Mouse (Mus musculus) liver, embryonic 14.5 days (tissue): ENCODE data around the gene Gsta3. TPM values are rescaled to one million over a fixed set of nuclear protein-coding genes. Genes with fewer than 3 reads are reported as not detected.
A peak's percentile ranks its signal among the peaks of the same experiment; 100 is the strongest.
"Not testable (repeated sequence)": the region's sequence is repeated elsewhere in the genome, so short reads cannot be mapped to it uniquely, and the experiment has no call there.

ENCODE experiments used
- ATAC-seq: fragments of 200-750 bp; cut with Nextera tagmentation; 2 replicates; pipeline ENCODE4 v1.8.0; 2017; ENCODE audit warnings: moderate number of reproducible peaks, mild to moderate bottlenecking, moderate library complexity; ENCODE audit not compliant: insufficient read depth
- DNase-seq, 3 experiments: peaks; one replicate each; pipeline ENCODE4 v3.0.0-alpha.2; 2012 to 2013; ENCODE audit warnings: low read depth in 3 of 3, low spot score in 3 of 3
- H3K27ac ChIP-seq: fragments of 300-500 bp; sonication (generic); 2 replicates; pipeline ENCODE4 v1.5.1; 2014; ENCODE audit warnings: moderate library complexity, mild to moderate bottlenecking, control low read depth, inconsistent platforms
- H3K27me3 ChIP-seq: fragments of 300-500 bp; sonication (generic); 2 replicates; pipeline ENCODE4 v1.6.1; 2014; ENCODE audit warnings: mild to moderate bottlenecking, low read length, moderate library complexity; ENCODE audit not compliant: control insufficient read depth, insufficient read depth
- H3K36me3 ChIP-seq: fragments of 300-500 bp; sonication (generic); replicated peaks from 2 replicates; pipeline ENCODE4 v1.6.1; 2014; ENCODE audit warnings: low read depth; ENCODE audit not compliant: control insufficient read depth, insufficient read depth
- H3K4me1 ChIP-seq, 2 experiments: fragments of 200-500 bp in 1 of 2; fragments of 300-500 bp in 1 of 2; sonication (generic) in 1 of 2; replicated peaks; 2 replicates each; pipeline ENCODE4 v1.6.1; 2012 to 2014; ENCODE audit warnings: antibody characterized with exemption in 1 of 2, inconsistent platforms in 1 of 2, low read length in 1 of 2; ENCODE audit not compliant: control insufficient read depth in 2 of 2, insufficient read depth in 2 of 2
- H3K4me2 ChIP-seq: fragments of 300-500 bp; sonication (generic); 2 replicates; pipeline ENCODE4 v1.6.1; 2014; ENCODE audit warnings: low read depth, mild to moderate bottlenecking, control low read depth, moderate library complexity
- H3K4me3 ChIP-seq, 2 experiments: fragments of 200-500 bp in 1 of 2; fragments of 300-500 bp in 1 of 2; sonication (generic) in 1 of 2; 2 replicates each; pipeline ENCODE4 v1.5.1; 2012 to 2014; ENCODE audit warnings: low read depth in 2 of 2, low read length in 2 of 2, mild to moderate bottlenecking in 2 of 2, control low read depth in 1 of 2, inconsistent platforms in 1 of 2, moderate library complexity in 1 of 2; ENCODE audit not compliant: insufficient read depth in 1 of 2
- H3K9ac ChIP-seq: fragments of 300-500 bp; sonication (generic); replicated peaks from 2 replicates; pipeline ENCODE4 v1.6.1; 2014; ENCODE audit warnings: mild to moderate bottlenecking, control low read depth, moderate library complexity
- H3K9me3 ChIP-seq: fragments of 300-500 bp; sonication (generic); 2 replicates; pipeline ENCODE4 v1.6.1; 2016; ENCODE audit warnings: low read length, mixed read lengths; ENCODE audit not compliant: control insufficient read depth
- CTCF ChIP-seq: IDR thresholded peaks from 2 replicates; pipeline ENCODE4 v1.5.1; 2016; ENCODE audit warnings: antibody characterized with exemption, low read depth, control low read depth
- EP300 ChIP-seq: IDR thresholded peaks from 2 replicates; pipeline ENCODE4 v1.6.1; 2016; ENCODE audit warnings: antibody characterized with exemption, low read depth
- WGBS: fragments of 180-500 bp; shearing (Covaris S2); extraction: QIAGEN DNeasy Blood & Tissue Kit; methylation state at CpG from one replicate; pipeline ENCODE4 v1.1.7; 2014; ENCODE audit not compliant: insufficient replicate concordance; 5-methylcytosine and 5-hydroxymethylcytosine counted together
- polyA plus RNA-seq, 2 experiments: library from polyadenylated mRNA; depleted of rRNA in 1 of 2; stranded (reverse) in 1 of 2; unstranded in 1 of 2; fragments of >200 nt; fragmentation: Nextera tagmentation in 1 of 2; extraction: Ambion mirVana in 1 of 2; gene quantifications; 2 replicates each; pipeline versions ENCODE4 v1.2.1 to v1.2.3; 2012 to 2014

The Gsta3 gene
- polyA plus RNA-seq, 2 experiments = 45.0 to 49.6 TPM

GRCm38 (mm10) chr1:21276158-21276557 lies 35.8 kb downstream of the Gsta3 start:
- not testable (repeated sequence) for DNase-seq, H3K4me3 ChIP-seq, H3K27ac ChIP-seq, H3K9ac ChIP-seq, ATAC-seq, H3K4me2 ChIP-seq, H3K36me3 ChIP-seq, H3K9me3 ChIP-seq, H3K27me3 ChIP-seq, H3K4me1 ChIP-seq
- TF ChIP-seq CTCF = peak; percentile 47
- WGBS = 40% methylated on average over 1 of the region's 2 CpGs

GRCm38 (mm10) chr1:21280306-21280705 lies 39.9 kb downstream of the Gsta3 start:
- Histone ChIP-seq H3K9ac (no peak overlapping the region), H3K36me3 (no peaks in the 10 kb centered on the region), H3K9me3 (no peaks in the 10 kb centered on the region), H3K27ac (no peak overlapping the region), H3K4me1 (no peaks in the 10 kb centered on the region), H3K4me2 (no peak overlapping the region), H3K4me3 (no peak overlapping the region), H3K27me3 (no peaks in the 10 kb centered on the region)
- no peak for DNase-seq
- TF ChIP-seq CTCF (no peak), EP300 (no peak)
- no peak for ATAC-seq
- 49% methylated on average over 2 of the region's 2 CpGs for WGBS

DNA sequence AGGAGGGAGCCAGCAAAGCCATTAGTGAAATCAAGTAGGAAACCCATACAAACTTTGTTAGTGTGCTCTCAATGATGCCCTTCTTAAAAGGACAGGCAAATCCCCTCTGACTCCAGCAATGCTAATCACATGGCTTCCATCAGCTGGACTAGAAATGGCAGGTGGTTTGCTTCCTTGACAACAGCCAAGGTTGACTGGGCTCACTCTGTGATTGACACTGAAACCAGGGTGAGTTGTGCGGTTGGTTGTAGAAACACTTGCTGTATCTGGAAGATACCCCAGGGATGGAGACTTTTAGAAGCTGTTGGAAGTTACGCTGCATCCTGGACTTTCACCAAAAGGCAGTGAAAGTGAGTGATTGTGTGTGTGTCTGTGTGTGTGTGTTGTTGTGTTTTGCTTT lies 44.3 kb downstream of the Gsta3 start:
- not testable (repeated sequence) for H3K9me3 ChIP-seq, H3K4me3 ChIP-seq, H3K4me2 ChIP-seq, H3K27me3 ChIP-seq, H3K9ac ChIP-seq, H3K27ac ChIP-seq, ATAC-seq, H3K4me1 ChIP-seq, DNase-seq, H3K36me3 ChIP-seq
- 73% methylated on average over 2 of the region's 2 CpGs for WGBS

- no peak overlapping the region for H3K27ac ChIP-seq
- H3K9ac ChIP-seq = no peak overlapping the region
- DNase-seq (no peak), ATAC-seq (no peak)
- no peak for TF ChIP-seq EP300
- no peak for TF ChIP-seq CTCF
- H3K9me3 ChIP-seq = no peaks in the 10 kb centered on the region
- H3K4me2 ChIP-seq = no peak overlapping the region
- no peaks in the 10 kb centered on the region for H3K27me3 ChIP-seq
- WGBS = 69% methylated on average over 4 of the region's 4 CpGs
- H3K4me3 ChIP-seq = no peak overlapping the region
- H3K4me1 ChIP-seq = no peaks in the 10 kb centered on the region
- H3K36me3 ChIP-seq = no peaks in the 10 kb centered on the region
These were observed 51.0 kb downstream of the Gsta3 start for GRCm38 (mm10) chr1:21291394-21291793.

GRCm38 (mm10) chr1:21292590-21292989 lies 52.2 kb downstream of the Gsta3 start:
- Histone ChIP-seq H3K9ac (no peak overlapping the region), H3K4me2 (no peak overlapping the region), H3K27me3 (no peaks in the 10 kb centered on the region), H3K4me1 (no peaks in the 10 kb centered on the region), H3K4me3 (no peak overlapping the region), H3K36me3 (no peaks in the 10 kb centered on the region), H3K9me3 (no peaks in the 10 kb centered on the region), H3K27ac (no peak overlapping the region)
- DNase-seq (no peak), ATAC-seq (no peak)
- no peak for TF ChIP-seq CTCF
- TF ChIP-seq EP300 = no peak
- WGBS = 38% methylated on average over 1 of the region's 1 CpGs

DNA sequence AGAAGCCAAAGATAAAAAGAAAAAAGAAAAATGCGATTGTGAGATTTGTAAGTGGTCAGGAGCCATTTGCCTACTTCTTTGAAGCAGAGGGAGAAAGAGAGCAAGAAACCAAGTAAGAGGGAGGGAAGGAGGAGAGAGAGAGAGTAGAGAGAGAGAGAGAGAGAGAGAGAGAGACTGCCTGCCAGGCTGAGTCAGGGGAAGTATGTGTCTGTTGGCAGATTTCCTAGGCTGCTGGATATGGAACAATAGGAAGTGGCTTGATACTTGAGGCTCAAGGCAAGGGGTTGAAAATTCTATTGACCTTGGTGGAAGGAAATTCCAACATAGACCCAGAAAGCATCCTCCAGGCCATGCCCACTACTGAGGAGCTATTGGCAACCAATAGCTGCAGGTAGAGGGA lies 55.8 kb downstream of the Gsta3 start:
- TF ChIP-seq CTCF = no peak
- TF ChIP-seq EP300 = no peak
- WGBS = 68% methylated on average over 1 of the region's 1 CpGs
- no peak overlapping the region for H3K27ac ChIP-seq
- DNase-seq = no peak
- no peaks in the 10 kb centered on the region for H3K36me3 ChIP-seq
- H3K4me3 ChIP-seq = no peak overlapping the region
- no peaks in the 10 kb centered on the region for H3K27me3 ChIP-seq
- H3K9ac ChIP-seq = no peak overlapping the region
- H3K4me2 ChIP-seq = no peak overlapping the region
- no peak for ATAC-seq
- H3K4me1 ChIP-seq = no peaks in the 10 kb centered on the region
- H3K9me3 ChIP-seq = no peaks in the 10 kb centered on the region
